Mouse (Mus musculus): ENCODE measurements around the gene Gpt2.

DNA sequence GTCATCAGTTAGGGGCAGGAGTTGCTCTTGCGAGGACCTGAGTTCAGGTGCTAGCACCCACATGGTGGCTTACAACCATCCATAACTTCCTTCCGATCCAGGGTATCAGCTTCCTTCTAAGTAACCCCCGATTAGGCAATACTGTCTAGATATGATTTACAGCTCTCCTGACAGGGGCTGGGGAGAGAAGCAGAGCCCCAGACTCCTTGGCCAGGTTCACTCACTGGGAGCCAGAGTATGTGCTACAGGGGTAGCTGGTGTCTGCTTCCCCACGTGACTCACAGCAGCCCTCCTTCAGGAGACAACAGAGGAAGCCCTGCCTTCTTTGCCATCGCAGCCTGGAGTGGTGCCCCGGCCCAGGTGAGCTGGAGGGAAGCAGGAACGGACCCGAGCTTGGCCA lies 37.6 kb upstream of the Gpt2 start:
- no peak for TF ChIP-seq POLR2A (IDR thresholded peaks at IDR 0.05; ENCODE audit: borderline replicate concordance, extremely low read depth, insufficient read depth, insufficient read length, poor library complexity, severe bottlenecking)
- TF ChIP-seq CTCF (IDR thresholded peaks at IDR 0.05; ENCODE audit: borderline replicate concordance, extremely low read depth, insufficient read depth, insufficient read length): no peak

Measured in brain, embryonic 14.5 days (tissue).